Mouse (Mus musculus) hindbrain, postnatal 0 days (tissue): ENCODE data around the gene Car9. TPM values are rescaled to one million over a fixed set of nuclear protein-coding genes. Genes with fewer than 3 reads are reported as not detected.

Source experiments
- ATAC-seq: fragments of 200-750 bp; cut with Nextera tagmentation; 2 replicates; pipeline ENCODE4 v1.8.0; 2017; ENCODE audit warnings: mild to moderate bottlenecking, moderate TSS enrichment, moderate library complexity
- DNase-seq: peaks from one replicate; pipeline ENCODE4 v3.0.0-alpha.2; 2015; ENCODE audit warnings: low spot score
- H3K27ac ChIP-seq: fragments of 300-500 bp; sonication (generic); 2 replicates; pipeline ENCODE4 v1.5.1; 2014; ENCODE audit warnings: mild to moderate bottlenecking
- H3K27me3 ChIP-seq: fragments of 300-500 bp; sonication (generic); 2 replicates; pipeline ENCODE4 v1.6.1; 2014; ENCODE audit warnings: low read length, mixed read lengths; ENCODE audit not compliant: insufficient read depth
- H3K36me3 ChIP-seq: fragments of 300-500 bp; sonication (generic); 2 replicates; pipeline ENCODE4 v1.6.1; 2014; ENCODE audit warnings: low read length, mixed read lengths; ENCODE audit not compliant: insufficient read depth
- H3K4me1 ChIP-seq: fragments of 300-500 bp; sonication (generic); 2 replicates; pipeline ENCODE4 v1.6.1; 2014; ENCODE audit warnings: antibody characterized with exemption, low read length, mixed read lengths; ENCODE audit not compliant: insufficient read depth
- H3K4me2 ChIP-seq: fragments of 300-500 bp; sonication (generic); 2 replicates; pipeline ENCODE4 v1.6.1; 2014; ENCODE audit warnings: low read depth, mild to moderate bottlenecking, low read length, moderate library complexity, mixed read lengths
- H3K4me3 ChIP-seq: fragments of 300-500 bp; sonication (generic); 2 replicates; pipeline ENCODE4 v1.5.1; 2014; ENCODE audit warnings: low read length
- H3K9ac ChIP-seq: fragments of 300-500 bp; sonication (generic); replicated peaks from 2 replicates; pipeline ENCODE4 v1.6.1; 2014; ENCODE audit warnings: mild to moderate bottlenecking, low read length, moderate library complexity, mixed read lengths
- H3K9me3 ChIP-seq: fragments of 300-500 bp; sonication (generic); 2 replicates; pipeline ENCODE4 v1.6.1; 2016; ENCODE audit warnings: low read length, mixed read lengths
- CTCF ChIP-seq: IDR thresholded peaks from 2 replicates; pipeline ENCODE4 v1.5.1; 2016; ENCODE audit warnings: antibody characterized with exemption, control low read depth, low read depth
- WGBS: fragments of 180-500 bp; shearing (Covaris S2); extraction: QIAGEN DNeasy Blood & Tissue Kit; methylation state at CpG from one replicate; pipeline ENCODE4 v1.1.7; 2014; 5-methylcytosine and 5-hydroxymethylcytosine counted together
- polyA plus RNA-seq: library from polyadenylated mRNA; unstranded; fragments of >200 nt; fragmentation: Nextera tagmentation; extraction: Ambion mirVana; gene quantifications from 2 replicates; pipeline ENCODE4 v1.2.1, GENCODE M21; 2015
- total RNA-seq: library from RNA; depleted of rRNA; stranded (reverse); fragments of >200 nt; gene quantifications from 2 replicates; pipeline ENCODE4 v1.2.3, GENCODE M21; 2014

Car9 gene
- total and polyA plus RNA-seq, 2 experiments from 2014 or later: 0.26 to 0.50 TPM

DNA sequence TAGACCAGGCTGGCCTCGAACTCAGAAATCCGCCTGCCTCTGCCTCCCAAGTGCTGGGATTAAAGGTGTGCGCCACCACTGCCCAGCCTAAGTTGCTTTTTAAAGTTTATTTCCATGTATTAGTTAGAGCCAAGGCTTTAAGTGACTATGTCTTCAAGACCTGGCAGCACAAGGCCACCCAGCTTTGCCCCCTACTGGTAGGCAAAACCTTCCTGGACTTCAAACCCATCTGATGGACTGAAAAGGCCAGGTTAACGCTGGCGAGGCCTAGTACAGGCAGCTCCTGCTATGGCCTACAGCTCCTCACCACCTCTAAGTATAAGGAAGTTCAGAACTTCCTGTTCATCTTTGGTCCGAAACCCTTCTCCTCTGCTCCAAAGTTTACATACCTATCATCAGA is 30.2 kb upstream of the Car9 start:
- Histone ChIP-seq H3K27ac (no peak overlapping the region), H3K4me3 (no peak overlapping the region), H3K9me3 (no peaks in the 10 kb centered on the region), H3K9ac (no peak overlapping the region), H3K4me1 (0 out of 2 replicates have a peak, but pooled peaks cover 3% of the 10 kb centered on the region), H3K27me3 (no peaks in the 10 kb centered on the region), H3K36me3 (no peaks in the 10 kb centered on the region), H3K4me2 (no peak overlapping the region)
- WGBS: 79% methylated on average over 6 of the region's 6 CpGs
- peak; percentile 14; the same call in 1 of the 2 replicates for TF ChIP-seq CTCF
- DNase-seq: no peak
- ATAC-seq: no peak

GRCm38 (mm10) chr4:43477857-43478533 is 28.8 kb upstream of the Car9 start:
- 23% methylated on average over 11 of the region's 11 CpGs for WGBS
- peak overlapping the region; percentile 5; the same call in 1 of the 2 replicates for H3K4me3 ChIP-seq
- ATAC-seq (peak; percentile 96), DNase-seq (peak; percentile 94)
- H3K4me1 ChIP-seq: 0 out of 2 replicates have a peak, but pooled peaks cover 3% of the 10 kb centered on the region
- H3K9ac ChIP-seq: no peak overlapping the region
- no peak overlapping the region for H3K27ac ChIP-seq
- peak overlapping the region; percentile 42 for H3K4me2 ChIP-seq
- TF ChIP-seq CTCF: peak; percentile 67
- H3K36me3 ChIP-seq: no peaks in the 10 kb centered on the region
- H3K27me3 ChIP-seq: no peaks in the 10 kb centered on the region
- H3K9me3 ChIP-seq: no peaks in the 10 kb centered on the region

- H3K4me1 ChIP-seq: 0 out of 2 replicates have a peak, but pooled peaks cover 3% of the 10 kb centered on the region
- TF ChIP-seq CTCF: no peak
- H3K9ac ChIP-seq: no peak overlapping the region
- no peaks in the 10 kb centered on the region for H3K9me3 ChIP-seq
- H3K36me3 ChIP-seq: no peaks in the 10 kb centered on the region
- no peak overlapping the region for H3K27ac ChIP-seq
- 51% methylated on average over 8 of the region's 8 CpGs for WGBS
- ATAC-seq (no peak), DNase-seq (no peak)
- H3K4me2 ChIP-seq: peak overlapping the region; percentile 42
- H3K27me3 ChIP-seq: no peaks in the 10 kb centered on the region
- peak overlapping the region; percentile 5; the same call in 1 of the 2 replicates for H3K4me3 ChIP-seq
These were observed 28.3 kb upstream of the Car9 start for GRCm38 (mm10) chr4:43478534-43478858.

DNA sequence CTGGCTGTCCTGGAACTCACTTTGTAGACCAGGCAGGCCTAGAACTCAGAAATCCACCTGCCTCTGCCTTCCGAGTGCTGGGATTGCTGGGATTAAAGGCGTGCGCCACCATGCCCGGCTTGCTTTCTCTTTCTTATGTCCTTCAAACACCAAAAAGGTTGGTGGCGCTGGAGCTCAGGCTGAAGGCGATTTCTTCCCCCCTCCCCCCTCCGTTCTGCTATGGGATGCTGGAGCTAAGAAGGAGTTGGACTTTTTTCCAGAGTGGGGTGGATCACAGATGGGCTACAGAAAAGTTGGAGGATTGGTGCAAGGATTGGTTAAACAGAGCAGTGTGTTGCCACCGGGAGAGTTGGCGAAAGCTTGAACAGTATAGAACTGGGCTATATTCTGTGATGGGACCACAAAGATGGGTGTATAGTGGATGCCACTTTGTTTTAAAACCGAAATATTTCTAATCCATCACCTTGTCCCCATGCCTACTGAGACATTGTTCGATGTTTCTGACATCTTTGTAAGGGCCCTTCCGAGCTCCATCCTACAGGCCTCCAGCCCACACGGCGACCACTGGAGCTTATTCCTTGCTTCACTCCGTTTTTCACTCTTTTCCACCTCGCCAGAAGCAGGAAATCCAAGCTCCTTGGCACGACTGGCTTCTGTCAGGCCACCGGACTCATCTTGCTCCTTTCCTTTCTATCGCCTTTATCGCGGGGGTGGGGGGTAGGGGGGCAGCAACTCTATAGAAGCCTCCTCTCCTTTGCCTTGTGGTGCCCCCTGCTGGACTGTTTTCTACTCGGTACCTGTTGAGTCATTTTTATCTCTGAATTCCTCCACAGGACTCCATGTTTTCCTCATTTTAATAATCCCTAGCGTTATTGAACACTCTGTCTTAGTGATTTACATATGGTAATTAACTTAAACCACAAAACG is 27.6 kb upstream of the Car9 start:
- Histone ChIP-seq H3K9me3 (no peaks in the 10 kb centered on the region), H3K27me3 (no peaks in the 10 kb centered on the region), H3K4me2 (no peak overlapping the region), H3K9ac (no peak overlapping the region), H3K27ac (no peak overlapping the region), H3K4me1 (0 out of 2 replicates have a peak, but pooled peaks cover 3% of the 10 kb centered on the region), H3K4me3 (no peak overlapping the region), H3K36me3 (no peaks in the 10 kb centered on the region)
- TF ChIP-seq CTCF: peak; percentile 66
- DNase-seq (peak; percentile 71), ATAC-seq (no peak)
- WGBS: 54% methylated on average over 24 of the region's 24 CpGs

GRCm38 (mm10) chr4:43480985-43481384 is 25.8 kb upstream of the Car9 start:
- WGBS: 90% methylated on average over 5 of the region's 5 CpGs
- Histone ChIP-seq H3K4me1 (0 out of 2 replicates have a peak, but pooled peaks cover 3% of the 10 kb centered on the region), H3K36me3 (no peaks in the 10 kb centered on the region), H3K27ac (no peak overlapping the region), H3K4me2 (no peak overlapping the region), H3K27me3 (no peaks in the 10 kb centered on the region), H3K9me3 (no peaks in the 10 kb centered on the region), H3K4me3 (no peak overlapping the region), H3K9ac (no peak overlapping the region)
- DNase-seq (no peak), ATAC-seq (no peak)
- no peak for TF ChIP-seq CTCF

GRCm38 (mm10) chr4:43481894-43482456 is 24.8 kb upstream of the Car9 start:
- H3K36me3 ChIP-seq: no peaks in the 10 kb centered on the region
- ATAC-seq: no peak
- 76% methylated on average over 7 of the region's 7 CpGs for WGBS
- H3K4me3 ChIP-seq: no peak overlapping the region
- no peak for TF ChIP-seq CTCF
- no peaks in the 10 kb centered on the region for H3K9me3 ChIP-seq
- no peak for DNase-seq
- no peak overlapping the region for H3K9ac ChIP-seq
- H3K4me2 ChIP-seq: no peak overlapping the region
- 0 out of 2 replicates have a peak, but pooled peaks cover 3% of the 10 kb centered on the region for H3K4me1 ChIP-seq
- H3K27ac ChIP-seq: no peak overlapping the region
- no peaks in the 10 kb centered on the region for H3K27me3 ChIP-seq
